Mouse (Mus musculus) kidney, adult 8-10 months (tissue): Measurements from ENCODE around the gene Ptma.

Experiments used
- DNase-seq, 2 experiments: peaks; one replicate each; pipeline ENCODE4 v3.0.0; 2022

Gene Ptma

DNA sequence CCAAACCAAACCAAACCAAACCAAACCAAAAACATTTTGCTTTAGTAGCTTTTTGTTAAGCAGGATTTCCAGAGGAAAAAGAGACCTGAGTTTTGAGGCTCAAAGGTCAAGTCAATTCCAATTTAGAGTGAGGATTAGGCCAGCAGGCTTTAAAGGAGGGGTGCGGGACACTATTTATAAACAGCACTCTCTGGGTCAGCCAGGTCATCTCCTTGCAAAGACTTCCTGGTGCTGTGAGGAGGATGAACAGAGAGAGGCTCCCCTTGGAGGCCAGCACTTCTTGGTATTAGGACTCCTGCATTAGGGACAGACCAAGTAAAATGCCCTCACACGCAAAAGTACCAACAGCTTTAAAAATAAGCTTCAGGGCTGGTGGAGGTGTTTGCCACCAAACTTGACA, 25.4 kb downstream of the Ptma start:
- no peak for DNase-seq

GRCm38 (mm10) chr1:86555665-86556064, 29.1 kb downstream of the Ptma start:
- DNase-seq: no peak

DNA sequence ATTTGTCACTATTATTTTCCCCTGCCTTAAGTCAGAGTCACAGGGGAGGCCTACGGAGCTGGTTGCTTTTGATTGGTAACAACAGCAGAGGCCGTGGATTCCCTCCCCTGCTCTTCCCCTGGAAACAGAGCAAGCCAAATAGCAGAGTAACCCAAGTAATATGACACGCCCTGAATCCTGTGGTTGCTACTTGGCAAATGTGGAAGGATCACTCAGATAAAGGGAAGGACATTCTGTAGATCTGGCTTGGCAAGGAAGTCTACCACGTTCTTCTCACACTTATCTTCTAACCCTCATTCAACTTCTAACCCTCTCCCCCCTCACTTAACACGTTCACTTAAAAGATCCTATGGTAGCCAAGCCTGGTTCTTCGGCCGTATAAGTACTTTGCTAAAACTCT, 31.3 kb downstream of the Ptma start:
- DNase-seq: no peak

DNA sequence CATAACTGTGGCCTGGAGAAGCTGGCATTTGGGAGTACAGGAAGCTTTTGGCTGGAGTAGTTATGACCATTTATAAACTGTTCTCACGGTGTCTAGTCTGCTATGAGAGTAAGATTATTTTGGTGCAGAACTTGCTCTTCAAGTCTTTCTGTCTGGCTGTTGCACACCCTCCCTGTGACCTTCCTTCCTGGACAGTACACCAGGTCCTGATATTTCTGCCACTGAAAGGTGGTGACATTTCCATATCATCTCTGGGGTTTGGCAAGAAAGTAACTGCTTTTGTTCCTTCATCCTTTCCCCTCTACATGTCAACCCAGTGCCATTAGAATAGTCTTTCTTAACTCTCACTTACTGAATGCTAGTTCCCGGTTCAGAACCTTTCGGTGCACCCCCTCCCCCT, 32.7 kb downstream of the Ptma start:
- DNase-seq: no peak

GRCm38 (mm10) chr1:86562663-86563062, 36.1 kb downstream of the Ptma start:
- no peak for DNase-seq

DNA sequence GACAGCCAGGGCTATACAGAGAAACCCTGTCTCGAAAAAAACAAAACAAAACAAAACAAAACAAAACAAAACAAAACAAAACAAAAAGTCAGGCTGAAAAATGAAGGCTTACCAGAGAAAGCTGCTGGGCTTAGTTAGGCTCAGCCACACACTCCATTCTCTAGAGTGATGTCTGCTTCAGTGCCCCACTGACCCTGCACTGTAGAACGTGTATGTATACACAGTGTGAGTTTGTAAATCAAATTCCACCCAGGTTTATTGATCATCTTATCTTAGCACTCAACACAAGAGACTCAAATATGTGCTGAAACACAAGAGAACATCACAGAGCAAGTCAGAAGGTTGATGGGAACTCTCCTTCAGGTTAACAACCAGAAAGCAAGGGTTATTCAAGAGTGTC, 41.9 kb downstream of the Ptma start:
- no peak for DNase-seq

DNA sequence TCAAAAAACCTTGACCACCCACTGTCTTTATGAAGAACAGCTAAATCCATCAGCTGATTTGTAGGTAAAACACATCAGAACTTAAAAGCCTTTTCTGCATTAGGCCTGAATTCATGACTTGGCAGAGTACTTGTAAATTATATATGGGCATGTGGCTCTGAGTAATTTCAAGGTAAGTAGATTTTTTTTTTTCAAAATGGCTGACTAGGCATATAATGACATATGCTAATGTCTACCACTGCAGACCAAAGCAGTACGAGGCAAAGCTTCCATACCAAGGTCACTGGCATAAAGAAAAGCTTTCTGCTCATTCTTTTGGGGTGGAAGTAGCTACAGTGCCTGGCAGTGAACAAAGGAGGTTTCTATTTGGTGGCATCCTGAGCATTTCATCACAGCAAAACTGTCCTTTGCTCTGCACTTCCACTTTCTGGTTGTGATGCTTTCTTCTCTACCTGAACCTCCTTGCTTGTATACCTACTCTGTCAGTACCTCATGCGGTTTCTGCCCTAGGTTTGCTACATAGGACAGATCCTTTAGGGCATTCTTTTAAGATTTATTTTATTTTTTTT, 42.9 kb downstream of the Ptma start:
- no peak for DNase-seq

DNA sequence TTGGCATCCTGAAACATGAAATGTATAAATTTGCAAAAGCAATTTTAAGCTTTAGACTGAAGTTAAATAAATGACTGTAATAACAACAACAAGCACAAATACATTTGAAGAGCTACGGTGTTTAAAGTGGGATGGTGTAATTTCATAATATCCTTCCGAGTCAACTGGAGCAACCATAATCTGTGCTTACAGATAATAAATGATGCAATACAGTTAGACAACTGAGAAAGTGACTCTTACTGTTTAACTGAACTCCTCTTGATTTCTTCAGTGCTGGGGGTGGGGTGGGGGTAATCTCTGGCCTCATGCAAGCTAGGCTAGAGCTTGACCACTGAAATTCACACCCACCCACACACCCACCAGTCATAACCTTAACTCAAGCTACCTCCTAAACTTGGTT, 44.9 kb downstream of the Ptma start:
- no peak for DNase-seq

- no peak for DNase-seq
These were observed 45.4 kb downstream of the Ptma start for GRCm38 (mm10) chr1:86571941-86572340.
